Mouse (Mus musculus): ENCODE results near the gene Paqr7. TPM values are rescaled to one million over a fixed set of nuclear protein-coding genes. Genes with fewer than 3 reads are reported as not detected.

Gene Paqr7
- polyA plus RNA-seq, 1 experiment, result 48.2 TPM

DNA sequence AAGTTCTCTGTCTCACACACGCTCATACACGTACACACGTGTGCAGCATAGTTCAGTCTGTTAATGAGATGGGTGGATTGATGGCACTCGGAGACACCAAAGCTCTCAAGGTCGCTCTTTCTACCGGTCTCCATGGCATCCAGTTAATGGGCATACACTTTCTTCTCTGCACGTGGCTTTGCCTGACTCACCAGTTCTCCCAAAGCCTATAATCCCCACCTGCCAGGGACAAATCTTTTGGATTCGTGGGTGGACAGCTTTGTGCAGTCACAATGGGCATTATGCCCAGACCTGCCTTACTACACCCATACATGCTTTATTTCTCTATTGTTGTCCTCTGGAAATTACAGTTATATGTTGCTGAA, 39.3 kb downstream of the Paqr7 start:
- DNase-seq (ENCODE audit: low read depth), result peak; percentile 95

DNA sequence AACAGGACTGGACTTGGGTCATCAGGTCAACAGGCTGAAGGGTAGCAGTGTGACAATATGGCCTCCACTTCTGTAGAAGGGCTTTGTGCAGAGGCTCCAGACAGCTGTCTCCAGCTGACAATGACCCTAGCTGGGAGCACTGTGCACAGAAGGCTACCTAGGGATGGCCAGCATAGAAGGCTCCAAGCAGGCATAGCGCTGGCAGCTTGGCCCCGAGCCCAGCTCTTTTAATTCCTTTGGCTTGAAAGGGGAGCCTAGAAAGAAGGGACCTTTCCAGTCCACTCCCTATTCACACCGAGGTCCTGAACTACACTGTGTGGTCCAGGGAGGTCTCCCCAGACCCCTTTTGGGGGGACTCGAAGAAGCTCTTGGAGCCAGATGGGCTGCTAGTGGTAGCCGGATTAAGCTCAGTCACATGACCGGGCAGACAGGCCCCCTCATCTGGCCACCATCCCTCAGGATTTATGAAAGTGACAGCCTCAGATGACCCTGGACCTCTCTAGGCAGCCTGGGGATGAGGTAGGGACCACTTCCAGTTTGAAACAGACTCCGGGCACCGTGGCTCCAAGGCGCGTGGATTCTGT, 42.6 kb downstream of the Paqr7 start:
- DNase-seq (ENCODE audit: low read depth), result no peak

DNA sequence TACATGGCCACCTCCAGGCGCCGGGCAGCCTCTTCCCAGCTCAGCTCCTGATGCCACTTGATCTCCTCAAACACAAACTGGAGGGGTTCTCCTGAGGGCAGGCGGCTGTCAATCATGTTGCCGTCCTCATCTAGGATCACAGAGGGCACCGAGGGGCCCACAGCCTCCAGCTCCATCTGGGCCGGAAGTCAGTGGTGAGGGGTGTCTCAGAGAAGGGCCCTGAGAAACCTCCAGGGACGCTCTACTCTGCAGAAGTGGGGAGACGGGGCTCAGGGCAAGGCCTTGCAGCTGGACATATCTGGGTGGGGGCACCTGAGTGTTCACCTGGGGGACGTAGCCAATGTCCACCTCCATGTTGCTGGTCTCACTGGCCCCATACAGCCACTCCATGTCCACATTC, 46.2 kb downstream of the Paqr7 start:
- DNase-seq (ENCODE audit: low read depth), result no peak

DNA sequence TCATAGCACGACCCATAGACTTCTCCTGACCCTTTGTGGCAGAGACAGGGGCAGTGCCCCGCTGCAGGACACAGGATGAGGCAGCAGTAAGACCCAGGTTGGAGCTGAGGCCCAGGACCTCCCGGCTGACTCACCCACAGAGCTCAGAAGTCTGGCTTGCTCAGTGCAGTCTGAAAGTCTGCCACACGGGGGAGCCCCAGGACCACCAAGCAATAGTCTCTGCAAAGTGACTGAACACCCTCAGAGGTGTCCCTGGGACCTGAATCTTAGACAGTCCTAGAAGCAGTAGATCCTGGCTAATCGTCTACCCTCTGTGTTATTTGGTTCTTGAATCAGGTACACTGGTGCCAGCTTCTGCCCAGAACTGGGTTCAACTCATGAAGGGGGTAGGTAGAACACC, 46.8 kb downstream of the Paqr7 start:
- DNase-seq (ENCODE audit: low read depth), result peak; percentile 13

DNA sequence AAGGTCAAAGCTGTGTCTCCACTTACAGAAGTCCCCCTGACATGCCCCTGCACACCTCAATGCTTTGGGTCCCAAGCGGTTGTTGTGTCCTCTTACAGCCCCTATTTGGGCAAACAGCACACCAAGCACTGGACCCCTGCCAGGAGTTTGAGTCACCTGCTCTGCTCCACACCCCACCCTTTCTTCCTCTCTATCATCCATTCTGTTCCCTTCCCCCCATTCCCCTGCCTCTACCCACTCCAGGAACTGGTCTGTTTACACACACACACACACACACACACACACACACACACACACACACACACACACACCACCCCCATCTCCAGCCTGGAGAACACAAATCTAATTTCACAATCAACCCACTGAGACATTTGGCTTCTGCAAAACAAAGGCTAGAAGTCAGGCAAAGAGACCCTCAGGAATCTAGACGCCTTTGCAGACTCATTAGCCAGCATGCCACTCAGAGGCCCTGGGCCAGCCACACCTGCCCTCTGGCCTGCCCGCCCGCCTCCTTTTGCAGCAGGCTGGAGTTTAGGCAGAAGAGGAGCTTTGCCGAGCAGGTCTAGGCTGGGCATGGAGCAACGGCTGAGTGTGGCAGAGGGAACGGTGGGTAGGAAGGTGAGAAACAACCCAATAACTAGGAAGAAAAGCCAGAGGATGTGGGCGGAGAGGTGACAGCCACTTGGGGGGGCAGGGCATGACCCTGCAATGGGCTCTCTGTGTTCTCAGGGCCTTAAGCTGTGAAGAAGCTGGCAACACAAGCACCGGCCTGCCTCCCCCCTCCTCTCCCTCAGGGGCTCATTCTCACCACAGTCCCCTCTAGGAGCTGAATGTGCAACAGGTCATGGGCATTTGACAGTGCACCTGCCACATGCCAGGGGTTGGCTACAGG, 50.6 kb downstream of the Paqr7 start:
- DNase-seq (ENCODE audit: low read depth), result no peak

DNA sequence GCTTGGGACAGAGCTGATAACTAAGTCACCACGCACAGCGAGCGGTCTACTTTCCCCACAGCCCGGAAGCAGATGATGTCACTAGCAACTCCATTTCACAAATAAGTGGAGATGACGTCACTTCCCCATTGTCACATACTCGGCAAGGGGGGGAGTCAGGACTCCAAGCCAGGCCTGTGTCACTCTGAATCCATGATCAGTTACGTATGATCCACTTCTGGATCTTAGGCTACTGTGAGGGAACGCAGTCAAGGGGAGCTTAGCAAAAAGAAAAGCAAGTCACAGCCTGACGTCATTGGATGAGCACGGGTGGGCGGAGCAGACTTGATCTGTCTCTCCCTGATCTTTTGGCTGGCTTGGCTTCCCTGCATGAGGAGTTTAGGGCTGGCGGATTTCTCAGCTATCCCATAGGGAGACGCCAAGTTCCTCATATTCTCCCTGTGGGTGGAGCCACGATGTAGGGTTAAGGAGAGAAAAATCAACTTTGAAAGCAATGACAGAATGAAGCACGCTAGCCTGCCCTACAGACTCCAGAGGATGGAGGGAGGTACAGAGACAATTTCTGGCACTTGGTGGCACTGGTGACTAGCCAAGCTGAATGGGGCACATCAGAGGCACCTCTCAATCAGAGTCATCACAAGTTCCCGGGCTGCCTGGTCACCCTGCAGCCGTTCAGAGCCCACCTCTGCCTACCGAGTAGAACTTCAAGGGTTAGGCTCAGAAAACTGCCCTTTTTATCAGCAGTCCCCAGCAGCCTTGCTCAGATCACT, 51.9 kb downstream of the Paqr7 start:
- DNase-seq (ENCODE audit: low read depth), result no peak

DNA sequence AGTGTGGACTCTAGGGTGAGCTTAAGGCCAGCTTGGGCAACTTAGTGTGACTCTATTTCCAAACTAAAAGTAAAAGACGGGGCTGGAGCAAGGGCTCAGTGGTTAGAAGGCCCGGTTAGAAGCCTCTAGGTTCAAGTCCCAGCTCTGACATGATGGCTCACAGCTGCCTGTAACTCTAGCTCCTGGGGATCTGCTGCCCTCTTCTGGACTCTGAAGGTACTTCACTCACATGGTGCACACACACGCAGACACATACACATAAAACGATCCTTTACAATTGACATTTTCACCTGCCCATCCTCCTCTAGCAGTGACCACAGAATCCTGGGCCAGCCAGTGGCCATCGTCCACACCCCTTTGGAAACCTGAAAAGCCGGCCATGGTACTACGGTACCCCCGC, 53.4 kb downstream of the Paqr7 start:
- DNase-seq (ENCODE audit: low read depth), result no peak

DNA sequence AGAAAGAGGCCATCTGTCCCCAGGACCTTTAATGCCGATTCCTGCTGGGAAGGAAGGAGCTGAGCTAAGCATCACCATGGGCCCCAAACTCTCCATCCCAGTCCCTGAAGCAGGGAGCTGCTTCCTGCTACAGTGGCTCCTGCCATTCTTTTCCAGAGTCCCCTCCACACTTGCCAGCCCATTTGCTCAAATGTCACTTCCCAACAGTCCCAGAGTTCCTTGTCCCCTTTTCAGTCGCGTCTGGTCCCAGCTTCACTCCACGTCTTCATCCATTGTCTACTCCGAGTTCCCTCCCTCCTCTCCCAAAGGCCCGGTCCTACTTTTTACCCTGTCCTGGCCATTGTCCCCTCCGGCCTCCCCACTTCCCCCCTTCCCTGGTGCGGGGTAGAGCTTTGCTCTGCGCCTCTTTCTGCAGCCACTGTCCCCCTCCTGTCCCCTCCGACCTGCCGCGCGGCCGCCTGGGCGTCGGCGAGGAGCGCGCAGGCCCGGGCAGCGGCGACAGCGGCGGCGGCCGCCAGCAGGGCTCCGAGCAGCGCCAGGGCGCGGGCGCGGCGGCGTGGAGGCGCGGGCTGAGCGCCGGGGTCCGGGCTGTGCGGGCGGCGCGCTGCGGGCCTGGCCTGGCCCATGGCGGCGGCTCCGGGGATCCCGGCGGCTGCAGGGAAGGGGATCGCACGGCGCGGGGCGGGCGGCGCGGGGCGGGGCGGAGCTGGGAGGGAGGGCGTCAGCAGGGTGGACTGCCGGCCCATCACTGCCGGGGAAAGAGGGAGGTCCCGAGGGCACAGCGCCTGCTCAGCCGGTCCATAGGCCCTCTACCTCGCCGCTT, 55.2 kb downstream of the Paqr7 start, which contains the start of gene Selenon:
Gene Selenon, minus strand, starts transcription at position 673 of the 823 bp plus-strand sequence.
- no peak for DNase-seq (ENCODE audit: low read depth)

DNA sequence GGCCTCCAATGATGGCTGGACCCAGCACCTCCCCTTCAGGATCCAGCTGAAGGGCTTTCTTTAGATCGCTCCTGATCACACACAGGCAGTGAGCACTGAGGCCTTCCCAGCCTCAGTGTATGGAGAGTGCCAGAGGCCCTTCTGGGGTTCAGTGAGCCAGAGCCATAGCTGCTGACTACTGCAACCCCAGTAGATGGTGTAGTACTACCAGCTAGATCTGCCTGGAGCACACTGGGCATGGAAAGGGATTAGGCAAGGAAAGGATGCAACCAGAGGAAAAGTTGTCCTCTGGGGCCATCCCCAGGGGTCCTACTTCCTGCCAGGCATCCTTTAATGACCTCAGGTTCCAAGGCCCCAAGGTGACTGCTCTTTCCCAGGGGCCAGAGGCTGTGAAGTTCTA, 57.1 kb downstream of the Paqr7 start:
- DNase-seq (ENCODE audit: low read depth), result no peak

DNA sequence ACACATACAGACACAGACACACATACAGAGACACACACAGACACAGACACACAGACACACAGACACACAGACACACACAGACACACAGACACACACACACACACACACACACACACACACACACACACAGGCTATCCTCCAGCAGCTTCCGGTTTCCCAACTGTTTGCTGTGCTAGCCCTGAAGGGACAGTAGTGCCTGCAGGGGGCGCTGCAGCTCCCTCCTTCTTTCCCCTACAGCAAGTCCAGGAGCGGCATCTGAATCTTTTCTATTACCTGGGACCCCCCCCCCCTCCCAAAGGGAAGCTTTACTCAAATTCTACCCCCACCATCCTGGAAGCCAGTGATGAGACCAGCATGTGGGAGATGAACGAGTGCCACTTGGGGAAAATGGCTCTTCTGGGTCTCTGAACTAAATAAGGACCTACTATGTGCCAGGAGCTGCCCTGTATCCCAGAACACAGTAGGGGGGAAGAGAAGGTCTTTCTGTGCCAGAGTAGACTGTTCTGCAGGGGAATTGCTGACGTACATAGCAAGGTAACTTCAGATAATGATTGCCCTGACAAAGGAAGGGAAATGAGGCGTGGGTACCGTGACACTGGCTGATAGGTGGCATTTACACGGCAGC, 59.6 kb downstream of the Paqr7 start:
- no peak for DNase-seq (ENCODE audit: low read depth)

DNA sequence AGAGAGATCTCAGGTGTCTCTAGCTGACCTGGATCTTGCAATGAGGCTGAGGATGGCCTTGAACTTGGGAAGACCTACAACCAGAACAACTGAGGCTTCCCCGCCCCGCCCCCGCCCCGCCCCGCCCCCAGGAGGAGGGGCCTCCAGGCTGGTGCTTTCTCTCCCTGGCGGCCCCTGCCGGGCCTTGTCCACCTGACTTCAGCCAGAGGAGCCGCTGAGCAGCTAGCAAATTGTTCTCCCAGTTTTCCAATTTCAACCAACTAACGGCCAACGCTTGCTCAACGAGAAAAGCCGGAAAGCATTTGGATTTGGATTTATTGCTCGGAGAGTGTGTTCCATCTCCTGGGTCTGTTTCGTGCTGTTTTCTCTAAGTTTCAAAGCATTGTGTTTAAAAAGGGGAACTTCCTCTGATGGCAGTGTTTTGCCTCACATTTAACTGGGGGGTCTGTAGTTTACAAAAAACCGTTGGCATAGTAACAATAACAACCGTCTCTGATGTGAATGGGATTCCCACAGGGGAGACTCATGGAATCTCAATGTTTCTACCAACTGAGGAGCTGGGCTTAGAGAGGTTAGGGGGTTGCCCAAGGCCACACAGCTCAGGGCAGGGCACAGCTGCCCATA, 61.2 kb downstream of the Paqr7 start:
- no peak for DNase-seq (ENCODE audit: low read depth)

DNA sequence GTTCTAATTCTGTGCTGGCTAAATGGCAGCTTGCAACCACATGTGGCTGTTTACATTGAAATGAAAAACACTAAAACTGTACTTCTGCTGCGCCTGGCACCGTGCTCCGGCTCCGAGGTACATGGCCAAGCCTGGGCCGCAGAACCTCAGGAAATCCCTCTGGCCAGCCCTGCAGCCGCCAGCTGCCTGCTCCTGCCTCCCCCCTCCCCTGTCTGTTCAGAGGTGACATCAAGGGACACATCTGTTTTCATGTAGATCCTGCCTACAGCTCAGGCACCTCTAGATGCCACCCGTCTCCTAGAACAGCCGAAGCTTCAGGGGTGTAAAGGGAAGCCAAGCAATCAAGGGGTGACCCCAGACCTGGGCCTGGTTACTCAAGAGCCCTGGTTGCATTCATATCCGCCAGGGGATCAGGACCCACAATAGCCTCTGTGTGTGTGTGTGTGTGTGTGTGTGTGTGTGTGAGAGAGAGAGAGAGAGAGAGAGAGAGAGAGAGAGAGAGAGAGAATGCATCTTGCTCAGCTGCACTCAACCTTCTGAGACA, 62.1 kb downstream of the Paqr7 start:
- DNase-seq (ENCODE audit: low read depth), result no peak

DNA sequence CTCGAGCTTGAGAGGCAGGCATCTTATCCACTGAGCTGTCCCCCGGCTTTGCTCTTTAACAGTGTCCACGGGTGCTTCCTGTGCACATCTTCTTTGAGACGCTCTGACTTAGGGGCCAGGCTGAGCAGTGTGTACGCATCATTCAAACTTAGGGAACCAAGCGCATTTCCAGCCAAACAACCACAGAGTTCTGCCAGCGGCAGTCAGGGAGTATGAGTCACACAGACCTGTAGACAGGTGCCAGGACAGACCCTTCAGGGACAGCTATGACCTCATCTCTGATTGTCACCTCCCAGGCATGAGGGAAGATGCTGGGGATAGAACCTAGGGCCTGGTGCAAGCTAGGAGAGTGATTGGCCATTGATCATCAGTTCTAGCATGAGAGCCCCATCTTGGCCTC, 62.7 kb downstream of the Paqr7 start:
- DNase-seq (ENCODE audit: low read depth), result no peak

Other genes with a start within 250 kb of the Paqr7 start
- gene Gm30191, start 249.8 kb upstream of the Paqr7 start, polyA plus RNA-seq (2012; rRNA removed), result not detected in 2 replicates
- gene Grrp1, start 242.6 kb upstream of the Paqr7 start, polyA plus RNA-seq (2012; rRNA removed), result 15.0 and 15.6 TPM in 2 replicates
- 6.8 and 8.3 TPM in 2 replicates for gene Pdik1l, start 208.8 kb upstream of the Paqr7 start, polyA plus RNA-seq (2012; rRNA removed)
- 1.0 and 1.1 TPM in 2 replicates for gene Trim63, start 181.6 kb upstream of the Paqr7 start, polyA plus RNA-seq (2012; rRNA removed)
- gene Slc30a2, start 153.5 kb upstream of the Paqr7 start, polyA plus RNA-seq (2012; rRNA removed), result 41.8 and 53.7 TPM in 2 replicates
- gene Extl1, start 112.8 kb upstream of the Paqr7 start, polyA plus RNA-seq (2012; rRNA removed), result 2.7 and 3.2 TPM in 2 replicates
- 47.4 and 66.4 TPM in 2 replicates for gene Pafah2, start 100.4 kb upstream of the Paqr7 start, polyA plus RNA-seq (2012; rRNA removed)
- 3.5 and 7.7 TPM in 2 replicates for gene Stmn1, start 28.4 kb upstream of the Paqr7 start, polyA plus RNA-seq (2012; rRNA removed)
- 0.19 and 0.35 TPM in 2 replicates for gene Aunip, start 14.3 kb downstream of the Paqr7 start, polyA plus RNA-seq (2012; rRNA removed)
- 113 and 153 TPM in 2 replicates for gene Mtfr1l, start 38.7 kb downstream of the Paqr7 start, polyA plus RNA-seq (2012; rRNA removed)
- gene Selenon, start 55.5 kb downstream of the Paqr7 start, polyA plus RNA-seq (2012; rRNA removed), result 20.1 and 22.9 TPM in 2 replicates
- gene Man1c1, start 207.6 kb downstream of the Paqr7 start, polyA plus RNA-seq (2012; rRNA removed), result 5.7 and 8.0 TPM in 2 replicates